Comparison of ENCODE assay signal across 8 mouse cellular contexts in genomic region chr2:124612727-124613510, GRCm38 (mm10).
DNase-seq lines count a peak whose midpoint lies in the region; ATAC-seq and TF ChIP-seq lines count a peak whose summit lies in the region.
"Had no signal": no experiment of that assay in that cellular context is flagged by ENCODE, and none has a peak within 500 bp of the region (broad histone marks: within the 10 kb centered on the region; RNA-seq: fewer than 3 reads in every experiment).

No protein-coding gene starts in this region.

- H3K4me2 ChIP-seq in heart, embryonic 16.5 days (ENCODE audit: low read depth, low read length), result peak overlapping the region; percentile 65
- peak overlapping the region; percentile 78 for H3K4me2 ChIP-seq in liver, embryonic 11.5 days

- no peaks in the 10 kb centered on the region for H3K27me3 ChIP-seq in liver, adult 2 months (ENCODE audit: control insufficient read depth, insufficient read depth, low read length)
- no peaks in the 10 kb centered on the region for H3K27me3 ChIP-seq in heart, embryonic 16.5 days (ENCODE audit: control insufficient read depth, insufficient read depth, low read length)
- peaks cover 30% of the 10 kb centered on the region for H3K27me3 ChIP-seq in liver, embryonic 11.5 days (replicated peaks; ENCODE audit: control insufficient read depth, insufficient read depth, low read length)
- no peaks in the 10 kb centered on the region for H3K27me3 ChIP-seq in small intestine, adult 2 months (ENCODE audit: control insufficient read depth, insufficient read depth, low read length)

- TF ChIP-seq CTCF in liver, adult 2 months (IDR thresholded peaks at IDR 0.05; ENCODE audit: low read depth, low read length), result no peak
- no peak for TF ChIP-seq CTCF in small intestine, adult 2 months (IDR thresholded peaks at IDR 0.05; ENCODE audit: extremely low read depth, insufficient read length, insufficient replicate concordance, low read depth, low read length)

- H3K79me2 ChIP-seq in liver, adult 2 months (ENCODE audit: control insufficient read depth, insufficient read depth, low read length), result 0 out of 2 replicates have a peak, but pooled peaks cover 3% of the 10 kb centered on the region

- no peaks in the 10 kb centered on the region; the same call in none of the 2 replicates for H3K4me1 ChIP-seq in liver, adult 2 months (ENCODE audit: control insufficient read depth, insufficient read depth, low read length)
- peaks cover 50% of the 10 kb centered on the region for H3K4me1 ChIP-seq in heart, embryonic 16.5 days (ENCODE audit: control insufficient read depth, insufficient read depth, low read length)
- H3K4me1 ChIP-seq in liver, embryonic 11.5 days (replicated peaks; ENCODE audit: control insufficient read depth, insufficient read depth, low read length), result peaks cover 2% of the 10 kb centered on the region; the same call in 1 of the 2 replicates
- peaks cover 14% of the 10 kb centered on the region; the same call in 1 of the 2 replicates for H3K4me1 ChIP-seq in small intestine, adult 2 months (ENCODE audit: control insufficient read depth, insufficient read depth, insufficient read length, low read length)

- peak overlapping the region; percentile 66 for H3K4me3 ChIP-seq in liver, adult 2 months (ENCODE audit: insufficient read depth, low read depth, low read length)
- peak overlapping the region; percentile 86 for H3K4me3 ChIP-seq in heart, embryonic 16.5 days (ENCODE audit: low read length)
- H3K4me3 ChIP-seq in liver, embryonic 11.5 days (ENCODE audit: low read depth, low read length), result peak overlapping the region; percentile 63
- peak overlapping the region; percentile 48 for H3K4me3 ChIP-seq in small intestine, adult 2 months (ENCODE audit: low read depth, low read length)

- peak overlapping the region; percentile 49 for H3K9ac ChIP-seq in liver, adult 2 months (ENCODE audit: low read depth, low read length)
- H3K9ac ChIP-seq in heart, embryonic 16.5 days (ENCODE audit: low read length), result peak overlapping the region; percentile 96
- no peak overlapping the region for H3K9ac ChIP-seq in liver, embryonic 11.5 days (ENCODE audit: low read depth, low read length)

- peak overlapping the region; percentile 30; the same call in 1 of the 2 replicates for H3K27ac ChIP-seq in liver, adult 2 months (replicated peaks; ENCODE audit: insufficient read depth, low read depth, low read length)
- H3K27ac ChIP-seq in heart, embryonic 16.5 days (ENCODE audit: low read length), result peak overlapping the region; percentile 17; the same call in 1 of the 2 replicates
- H3K27ac ChIP-seq in liver, embryonic 11.5 days (ENCODE audit: low read depth, low read length), result no peak overlapping the region
- H3K27ac ChIP-seq in small intestine, adult 2 months (ENCODE audit: insufficient read depth, low read depth, low read length), result no peak overlapping the region

- no peak for DNase-seq in liver, adult 2 months (ENCODE audit: extremely low read depth, low read depth, low spot score)
- no peak for DNase-seq in liver
- DNase-seq in liver, embryonic 11.5 days (ENCODE audit: low spot score), result no peak
- DNase-seq in cerebellum, postnatal 36 days, result no peak
- no peak for DNase-seq in spleen, postnatal 14 days (ENCODE audit: low spot score in 2 of 2)
- DNase-seq: kidney, postnatal 14 days had no signal

- H3K36me3 ChIP-seq in liver, adult 2 months (ENCODE audit: control insufficient read depth, insufficient read depth, low read length), result no peaks in the 10 kb centered on the region
- no peaks in the 10 kb centered on the region for H3K36me3 ChIP-seq in heart, embryonic 16.5 days (ENCODE audit: control insufficient read depth, insufficient read depth)
- H3K36me3 ChIP-seq in liver, embryonic 11.5 days (ENCODE audit: control insufficient read depth, insufficient read depth, low read length), result no peaks in the 10 kb centered on the region
- no peaks in the 10 kb centered on the region for H3K36me3 ChIP-seq in small intestine, adult 2 months (ENCODE audit: control insufficient read depth, insufficient read depth, low read length)

- ATAC-seq in heart, embryonic 16.5 days (replicated peaks; ENCODE audit: extremely low read depth, insufficient read depth, low FRiP score), result no peak
- no peak for ATAC-seq in liver, embryonic 11.5 days (replicated peaks; ENCODE audit: low FRiP score)

- no peaks in the 10 kb centered on the region for H3K9me3 ChIP-seq in heart, embryonic 16.5 days (replicated peaks; ENCODE audit: control insufficient read depth, low read length)
- no peaks in the 10 kb centered on the region for H3K9me3 ChIP-seq in liver, embryonic 11.5 days (ENCODE audit: control insufficient read depth, low read length)

- TF ChIP-seq POLR2A in liver, adult 2 months (IDR thresholded peaks at IDR 0.05; ENCODE audit: extremely low read depth, insufficient read depth, low read length), result no peak
- no peak for TF ChIP-seq POLR2A in small intestine, adult 2 months (IDR thresholded peaks at IDR 0.05; ENCODE audit: low read depth, low read length)

- 76% methylated on average over 10 of the region's 10 CpGs for WGBS in liver, adult 2 months
- 46% methylated on average over 10 of the region's 10 CpGs for WGBS in heart, embryonic 16.5 days
- 64% methylated on average over 10 of the region's 10 CpGs for WGBS in liver, embryonic 11.5 days
- WGBS in small intestine, adult 2 months, result 77% methylated on average over 10 of the region's 10 CpGs

Comparison
In these comparisons a context has a peak if more than half of its experiments do, and no peak if none do; other contexts are left out.
1. H3K27ac ChIP-seq: peak in liver, adult 2 months (single experiment) and heart, embryonic 16.5 days (single experiment); none in liver, embryonic 11.5 days (single experiment) and small intestine, adult 2 months (single experiment).
2. Peak in every context shown above with its lines, with median percentiles within 50 percentile points of each other: H3K4me3 ChIP-seq.